Mouse (Mus musculus) lung, postnatal 0 days (tissue): ENCODE measurements around the gene Camk1d.

Experiments used
- CTCF ChIP-seq: IDR thresholded peaks from 2 replicates; pipeline ENCODE4 v1.5.1; 2016; ENCODE audit warnings: antibody characterized with exemption, mild to moderate bottlenecking
- EP300 ChIP-seq: IDR thresholded peaks from 2 replicates; pipeline ENCODE4 v1.6.1; 2016; ENCODE audit warnings: antibody characterized with exemption, mild to moderate bottlenecking, control low read depth

DNA sequence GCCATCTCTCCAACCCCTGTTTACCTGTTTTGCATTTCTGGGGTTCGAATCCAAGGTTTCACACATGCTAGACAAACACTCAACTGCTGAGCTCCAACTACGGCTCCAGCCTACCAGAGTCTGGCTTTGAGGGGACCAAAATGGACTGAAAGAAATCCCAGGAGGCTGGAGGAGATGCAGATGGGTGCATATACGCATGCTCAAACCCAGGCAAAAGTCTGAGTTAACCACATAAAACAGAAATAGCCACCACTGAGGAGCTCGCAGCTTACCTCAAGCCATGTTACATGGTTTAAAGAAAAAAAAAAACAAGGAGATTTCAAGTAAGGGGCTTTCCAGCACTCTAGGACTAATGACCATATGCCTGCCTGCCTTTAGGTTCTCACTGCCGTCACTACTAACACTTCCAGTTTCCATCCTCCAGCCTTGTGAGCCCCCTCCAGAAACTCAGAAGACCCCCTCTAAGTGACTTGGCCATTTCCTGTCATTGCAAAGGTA, 162.5 kb downstream of the Camk1d start:
- TF ChIP-seq EP300 (no peak), CTCF (no peak)
